ENCODE assay signal across 8 mouse cellular contexts in the genomic region with DNA sequence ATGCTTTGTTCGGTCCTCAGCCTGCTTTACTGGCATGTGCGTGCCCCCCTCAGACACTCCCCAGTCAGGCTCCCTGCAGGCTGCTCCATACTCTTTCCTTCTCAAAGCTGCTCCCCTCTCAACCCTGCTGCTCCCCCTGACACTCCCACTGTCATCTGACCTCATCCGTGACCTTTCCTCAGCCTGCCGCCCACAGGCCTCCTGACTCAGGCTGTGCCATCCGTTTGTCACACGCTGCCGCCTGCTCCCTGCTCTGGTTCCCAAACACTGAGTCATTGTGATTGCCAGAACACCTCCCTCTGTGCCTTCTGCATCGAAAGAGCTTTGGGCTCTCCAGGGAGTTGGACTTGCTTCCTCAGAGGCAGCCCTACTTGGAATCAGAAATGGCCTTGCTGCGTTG.
DNase-seq lines count a peak whose midpoint lies in the region; ATAC-seq and TF ChIP-seq lines count a peak whose summit lies in the region.

No protein-coding gene starts in this region.

- H3K36me3 ChIP-seq in thymus, adult 2 months (ENCODE audit: control insufficient read depth, insufficient read depth, low read length) = no peaks in the 10 kb centered on the region

- TF ChIP-seq POLR2A in thymus, adult 2 months (IDR thresholded peaks at IDR 0.05; ENCODE audit: control insufficient read depth, extremely low read depth, insufficient read depth, low read length, poor library complexity) = no peak

- H3K27me3 ChIP-seq in thymus, adult 2 months (ENCODE audit: control insufficient read depth, insufficient read depth, low read length) = no peaks in the 10 kb centered on the region

- DNase-seq in cerebellum, postnatal 4 days (ENCODE audit: low spot score in 2 of 2) = no peak
- DNase-seq in adrenal gland, postnatal 36 days = peak; percentile 84 to 87
- peak; percentile 78 to 90 for DNase-seq in frontal cortex, adult 2 months (ENCODE audit: extremely low spot score in 1 of 2, low spot score in 1 of 2)
- peak; percentile 41 to 59 for DNase-seq in left cerebral cortex, postnatal 10 days (ENCODE audit: extremely low spot score in 1 of 2, low spot score in 2 of 2)
- DNase-seq in telencephalon, adult 2 months (ENCODE audit: low read depth, low spot score) = peak; percentile 79
- DNase-seq in lung, postnatal 25 days (ENCODE audit: low spot score) = no peak
- no peak for DNase-seq in thymus, adult 2 months

- peak; percentile 61; the same call in 1 of the 2 replicates for ATAC-seq in cerebellum, adult (ENCODE audit: insufficient number of reproducible peaks, low FRiP score, low TSS enrichment)

- no peaks in the 10 kb centered on the region for H3K4me1 ChIP-seq in thymus, adult 2 months (replicated peaks; ENCODE audit: control insufficient read depth, insufficient read depth, low read length)

- TF ChIP-seq CTCF in thymus, adult 2 months (IDR thresholded peaks at IDR 0.05; ENCODE audit: borderline replicate concordance, control insufficient read depth, extremely low read depth, insufficient read depth, low read length, poor library complexity) = no peak

- intact Hi-C loops in left cerebral cortex, postnatal 10 days (cut with DNase I) = no loop called here

- no peak overlapping the region for H3K27ac ChIP-seq in thymus, adult 2 months (ENCODE audit: control insufficient read depth, insufficient read depth, low read length)

- WGBS in thymus, adult 2 months = 73% methylated on average over 9 of the region's 9 CpGs

- no peak overlapping the region for H3K4me3 ChIP-seq in thymus, adult 2 months (ENCODE audit: control insufficient read depth, insufficient read depth, low read length)

Comparison
In these comparisons a context has a peak if more than half of its experiments do, and no peak if none do; other contexts are left out.
1. DNase-seq: peak in adrenal gland, postnatal 36 days (2 of 2), frontal cortex, adult 2 months (2 of 2), left cerebral cortex, postnatal 10 days (2 of 2) and telencephalon, adult 2 months (single experiment); none in cerebellum, postnatal 4 days (0 of 2), lung, postnatal 25 days (single experiment) and thymus, adult 2 months (single experiment).